Mouse (Mus musculus) CD8-positive naive resting alpha-beta T cell, adult 2 months (primary cell): ENCODE data around the gene C5ar2.
"Not testable (repeated sequence)": the region's sequence is repeated elsewhere in the genome, so short reads cannot be mapped to it uniquely, and the experiment has no call there.

Source experiments
- DNase-seq, 2 experiments: peaks; one replicate each; pipeline ENCODE4 v3.0.0; 2022; ENCODE audit warnings: low read depth in 2 of 2, low spot score in 2 of 2

C5ar2 gene

GRCm38 (mm10) chr7:16244067-16244466, at the start of gene C5ar2:
Gene C5ar2, minus strand, starts transcription at chr7:16244154.
- no peak for DNase-seq

- DNase-seq = no peak
These were observed 43.8 kb upstream of the C5ar2 start for GRCm38 (mm10) chr7:16287791-16288190.

GRCm38 (mm10) chr7:16287016-16287415, 43.1 kb upstream of the C5ar2 start:
- no peak for DNase-seq

GRCm38 (mm10) chr7:16286026-16286961, 42.3 kb upstream of the C5ar2 start, which contains the start of gene Ccdc9:
Gene Ccdc9, minus strand, starts transcription at chr7:16286795.
- peak; percentile 99 for DNase-seq

- DNase-seq = peak in 1 of 2 experiments; percentile 35
These were observed 41.6 kb upstream of the C5ar2 start for GRCm38 (mm10) chr7:16285450-16286025.

- DNase-seq = no peak
These were observed 41.0 kb upstream of the C5ar2 start for GRCm38 (mm10) chr7:16284904-16285303.

GRCm38 (mm10) chr7:16284001-16284400, 40.0 kb upstream of the C5ar2 start:
- no peak for DNase-seq

GRCm38 (mm10) chr7:16282334-16282733, 38.4 kb upstream of the C5ar2 start:
- DNase-seq = no peak

GRCm38 (mm10) chr7:16280721-16281120, 36.8 kb upstream of the C5ar2 start:
- DNase-seq = no peak

- DNase-seq = no peak
These were observed 31.3 kb upstream of the C5ar2 start for GRCm38 (mm10) chr7:16274922-16275890.

GRCm38 (mm10) chr7:16273766-16274140, 29.8 kb upstream of the C5ar2 start:
- peak in 1 of 2 experiments; percentile 76 for DNase-seq

GRCm38 (mm10) chr7:16273081-16273765, 29.3 kb upstream of the C5ar2 start, which contains the start of gene Inafm1:
Gene Inafm1, minus strand, starts transcription at chr7:16273617.
- DNase-seq = peak; percentile 67 to 84

GRCm38 (mm10) chr7:16272681-16273080, 28.7 kb upstream of the C5ar2 start:
- peak; percentile 37 to 49 for DNase-seq

- DNase-seq = no peak
These were observed 27.2 kb upstream of the C5ar2 start for GRCm38 (mm10) chr7:16271139-16271538.

GRCm38 (mm10) chr7:16266593-16266992, 22.6 kb upstream of the C5ar2 start:
- not testable (repeated sequence) for DNase-seq

- no peak for DNase-seq
These were observed 21.9 kb upstream of the C5ar2 start for GRCm38 (mm10) chr7:16265856-16266255.

GRCm38 (mm10) chr7:16263843-16264242, 19.9 kb upstream of the C5ar2 start:
- DNase-seq = no peak

GRCm38 (mm10) chr7:16263015-16263787, 19.2 kb upstream of the C5ar2 start:
- DNase-seq = peak; percentile 61 to 75

GRCm38 (mm10) chr7:16261097-16261496, 17.1 kb upstream of the C5ar2 start:
- DNase-seq = no peak
